Mouse (Mus musculus): ENCODE measurements at regions not wholly inside any gene's neighbourhood (a gene's known extent, or its start where the extent isn't known, plus 50 kb on each side); places are given as distances from the start of the nearest gene placed in this dataset.
A peak's percentile ranks its signal among the peaks of the same experiment; 100 is the strongest.
"Not testable (repeated sequence)": the region's sequence is repeated elsewhere in the genome, so short reads cannot be mapped to it uniquely, and the experiment has no call there.

- no peak for DNase-seq (ENCODE audit: low read depth)
Observed at GRCm38 (mm10) chr15:5869289-5869688, 430.3 kb upstream of the Dab2 start.

GRCm38 (mm10) chr15:5869866-5870265 is 429.7 kb upstream of the Dab2 start:
- no peak for DNase-seq (ENCODE audit: low read depth)

GRCm38 (mm10) chr15:5872042-5872441 is 427.5 kb upstream of the Dab2 start:
- no peak for DNase-seq (ENCODE audit: low read depth)

GRCm38 (mm10) chr15:5877749-5878148 is 421.8 kb upstream of the Dab2 start:
- no peak for DNase-seq (ENCODE audit: low read depth)

GRCm38 (mm10) chr15:5891188-5891587 is 408.4 kb upstream of the Dab2 start:
- DNase-seq (ENCODE audit: low read depth), result no peak

GRCm38 (mm10) chr15:5892034-5892433 is 407.6 kb upstream of the Dab2 start:
- no peak for DNase-seq (ENCODE audit: low read depth)

- DNase-seq (ENCODE audit: low read depth), result not testable (repeated sequence)
Observed at GRCm38 (mm10) chr15:5895688-5896470, 403.7 kb upstream of the Dab2 start.

GRCm38 (mm10) chr15:5915261-5915660 is 384.3 kb upstream of the Dab2 start:
- DNase-seq (ENCODE audit: low read depth), result peak; percentile 12

GRCm38 (mm10) chr15:5920058-5920457 is 379.5 kb upstream of the Dab2 start:
- DNase-seq (ENCODE audit: low read depth), result no peak

- no peak for DNase-seq (ENCODE audit: low read depth)
Observed at GRCm38 (mm10) chr15:5927768-5928167, 371.8 kb upstream of the Dab2 start.

- no peak for DNase-seq (ENCODE audit: low read depth)
Observed at GRCm38 (mm10) chr15:5933586-5933985, 366.0 kb upstream of the Dab2 start.

GRCm38 (mm10) chr15:5940945-5941344 is 358.6 kb upstream of the Dab2 start:
- DNase-seq (ENCODE audit: low read depth), result no peak

GRCm38 (mm10) chr15:5946650-5947049 is 352.9 kb upstream of the Dab2 start:
- DNase-seq (ENCODE audit: low read depth), result no peak

- DNase-seq (ENCODE audit: low read depth), result no peak
Observed at GRCm38 (mm10) chr15:5950919-5951318, 348.7 kb upstream of the Dab2 start.

- not testable (repeated sequence) for DNase-seq (ENCODE audit: low read depth)
Observed at GRCm38 (mm10) chr15:5951661-5952060, 347.9 kb upstream of the Dab2 start.

- DNase-seq (ENCODE audit: low read depth), result no peak
Observed at GRCm38 (mm10) chr15:5953106-5953505, 346.5 kb upstream of the Dab2 start.

- no peak for DNase-seq (ENCODE audit: low read depth)
Observed at GRCm38 (mm10) chr15:5991351-5992065, 308.1 kb upstream of the Dab2 start.

- not testable (repeated sequence) for DNase-seq (ENCODE audit: low read depth)
Observed at GRCm38 (mm10) chr15:5992146-5992545, 307.4 kb upstream of the Dab2 start.

GRCm38 (mm10) chr15:6000816-6001215 is 298.8 kb upstream of the Dab2 start:
- no peak for DNase-seq (ENCODE audit: low read depth)

GRCm38 (mm10) chr15:6001394-6001793 is 298.2 kb upstream of the Dab2 start:
- DNase-seq (ENCODE audit: low read depth), result no peak

- DNase-seq (ENCODE audit: low read depth), result no peak
Observed at GRCm38 (mm10) chr15:6014982-6015381, 284.6 kb upstream of the Dab2 start.

- no peak for DNase-seq (ENCODE audit: low read depth)
Observed at GRCm38 (mm10) chr15:6016637-6017049, 282.9 kb upstream of the Dab2 start.

- DNase-seq (ENCODE audit: low read depth), result no peak
Observed at GRCm38 (mm10) chr15:6025543-6025942, 274.0 kb upstream of the Dab2 start.
